8 mouse cellular contexts compared by ENCODE assay signal in the genomic region with DNA sequence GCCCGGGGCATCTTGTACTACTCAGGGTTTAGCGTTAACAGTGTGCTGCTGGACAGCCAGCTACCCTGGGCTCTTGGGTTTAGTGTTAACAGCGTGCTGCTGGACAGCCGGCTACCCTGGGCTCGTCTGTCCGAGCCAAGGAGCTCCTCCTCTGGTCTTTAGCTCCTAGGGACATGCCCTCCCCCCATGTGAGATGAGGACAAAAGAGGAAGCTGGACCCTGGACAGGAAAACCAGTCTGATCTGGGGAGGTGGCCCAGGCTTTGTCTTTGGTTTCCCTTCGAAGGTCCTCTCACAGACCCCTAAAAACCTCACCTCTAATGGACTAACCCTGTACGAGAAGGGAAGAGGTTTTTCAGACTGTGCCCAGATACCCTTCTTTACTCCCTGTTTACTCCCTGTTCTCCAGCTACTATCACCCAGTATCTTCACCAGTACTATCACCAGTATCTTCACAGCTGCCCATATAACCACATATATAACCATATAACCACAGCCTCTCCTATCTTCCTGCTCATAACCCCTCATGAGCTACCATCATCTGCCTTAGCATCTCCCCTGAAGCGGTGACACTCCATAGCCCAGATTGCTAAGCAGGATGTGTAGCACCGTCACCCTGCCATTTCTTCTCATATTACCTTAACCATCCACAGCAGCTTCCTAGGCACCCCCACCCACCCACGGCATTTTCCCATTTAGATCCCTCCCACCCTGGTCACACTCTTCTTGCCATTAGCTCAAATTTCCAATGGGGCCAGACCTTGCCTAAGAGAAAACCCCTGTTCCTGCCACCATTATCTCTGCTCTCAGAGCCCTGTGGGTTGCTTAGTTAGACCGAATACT. TPM values are rescaled to one million over a fixed set of nuclear protein-coding genes. Genes with fewer than 3 reads are reported as not detected.
A peak's percentile ranks its signal among the peaks of the same experiment; 100 is the strongest.
DNase-seq lines count a peak whose midpoint lies in the region; ATAC-seq and TF ChIP-seq lines count a peak whose summit lies in the region.

No protein-coding gene starts in this region.

- peak overlapping the region; percentile 90 for H3K4me2 ChIP-seq in myocyte (ENCODE audit: low read depth)
- H3K4me2 ChIP-seq in forebrain, postnatal 0 days (ENCODE audit: low read depth): no peak overlapping the region

- WGBS in forebrain, postnatal 0 days: 57% methylated on average over 12 of the region's 12 CpGs

- TF ChIP-seq POLR2A in embryonic fibroblast, embryonic 13.5 days (IDR thresholded peaks at IDR 0.05; ENCODE audit: low read depth, low read length): no peak
- no peak for TF ChIP-seq POLR2A in myocyte (IDR thresholded peaks at IDR 0.05; ENCODE audit: insufficient read length, low read depth)

- peaks cover 70% of the 10 kb centered on the region for H3K79me2 ChIP-seq in myocyte (ENCODE audit: control insufficient read depth, insufficient read depth)

- ATAC-seq in forebrain, postnatal 0 days: no peak

- peaks cover 24% of the 10 kb centered on the region for H3K4me1 ChIP-seq in embryonic fibroblast, embryonic 13.5 days (ENCODE audit: control insufficient read depth, insufficient read depth, low read length)
- H3K4me1 ChIP-seq in forebrain, postnatal 0 days (ENCODE audit: insufficient read depth): peaks cover 4% of the 10 kb centered on the region; the same call in 1 of the 2 replicates

- H3K36me3 ChIP-seq in myocyte (ENCODE audit: control insufficient read depth, insufficient read depth): no peaks in the 10 kb centered on the region
- no peaks in the 10 kb centered on the region for H3K36me3 ChIP-seq in forebrain, postnatal 0 days (ENCODE audit: insufficient read depth)

- TF ChIP-seq CTCF in embryonic fibroblast, embryonic 13.5 days (IDR thresholded peaks at IDR 0.05; ENCODE audit: borderline replicate concordance, insufficient read depth, low read length): no peak
- no peak for TF ChIP-seq CTCF in forebrain, postnatal 0 days (IDR thresholded peaks at IDR 0.05; ENCODE audit: low read depth)

- no peak overlapping the region for H3ac ChIP-seq in myocyte (ENCODE audit: control insufficient read depth, insufficient read length)

- H3K27me3 ChIP-seq in myocyte (ENCODE audit: control insufficient read depth, insufficient read depth, insufficient read length): no peaks in the 10 kb centered on the region
- no peaks in the 10 kb centered on the region for H3K27me3 ChIP-seq in forebrain, postnatal 0 days (ENCODE audit: insufficient read depth, low read length)

- DNase-seq in lung, adult 18-20 months: peak; percentile 44 to 59
- no peak for DNase-seq in lung, postnatal 14 days
- DNase-seq in kidney, postnatal 25 days: peak; percentile 15 to 56
- DNase-seq in MN1 (ENCODE audit: low spot score): no peak
- DNase-seq in thymus, postnatal 36 days: no peak
- no peak for DNase-seq in forebrain, postnatal 0 days

- H3K27ac ChIP-seq in embryonic fibroblast, embryonic 13.5 days (ENCODE audit: insufficient read depth, low read length): no peak overlapping the region
- no peak overlapping the region for H3K27ac ChIP-seq in forebrain, postnatal 0 days (ENCODE audit: low read depth, low read length)

- no peaks in the 10 kb centered on the region for H3K9me3 ChIP-seq in forebrain, postnatal 0 days (ENCODE audit: low read length)

- peak overlapping the region; percentile 90 for H3K4me3 ChIP-seq in embryonic fibroblast, embryonic 13.5 days (ENCODE audit: insufficient read depth, low read length)
- peak overlapping the region; percentile 79 for H3K4me3 ChIP-seq in myocyte
- no peak overlapping the region for H3K4me3 ChIP-seq in forebrain, postnatal 0 days (ENCODE audit: low read depth, low read length)

- H3K9ac ChIP-seq in forebrain, postnatal 0 days: no peak overlapping the region

TF ChIP-seq in myocyte, 11 proteins besides CTCF, POLR2A, EP300 and RAD21:
- no peak for TF ChIP-seq CEBPB (IDR thresholded peaks at IDR 0.05; ENCODE audit: insufficient read depth, poor library complexity, severe bottlenecking)
- no peak for TF ChIP-seq MYOG (IDR thresholded peaks at IDR 0.05; ENCODE audit: control insufficient read depth in 1 of 3, insufficient read depth in 1 of 3, insufficient read length in 2 of 3, low read depth in 2 of 3)
- TF ChIP-seq SRF (IDR thresholded peaks at IDR 0.05; ENCODE audit: control insufficient read depth, insufficient read length, low read depth): no peak
- TF ChIP-seq USF1 (IDR thresholded peaks at IDR 0.05; ENCODE audit: low read depth): no peak
- no peak for TF ChIP-seq TCF12 (IDR thresholded peaks at IDR 0.05; ENCODE audit: insufficient read depth, poor library complexity, severe bottlenecking)
- TF ChIP-seq MYOD1 (IDR thresholded peaks at IDR 0.05; ENCODE audit: control insufficient read depth in 1 of 3, insufficient read length in 2 of 3, low read depth in 2 of 3): no peak
- no peak for TF ChIP-seq TCF3 (IDR thresholded peaks at IDR 0.05; ENCODE audit: insufficient read length, low read depth)
- TF ChIP-seq REST (IDR thresholded peaks at IDR 0.05; ENCODE audit: insufficient read depth, insufficient read length): no peak
- TF ChIP-seq POLR2AphosphoS2 (IDR thresholded peaks at IDR 0.05; ENCODE audit: insufficient read length, low read depth): no peak
- TF ChIP-seq E2F4 (IDR thresholded peaks at IDR 0.05; ENCODE audit: insufficient read depth): no peak
- no peak for TF ChIP-seq MAX (IDR thresholded peaks at IDR 0.05; ENCODE audit: low read depth)

RNA-seq across cellular contexts. Expression of gene Rhog, which starts 8.7 kb away (rescaled TPM):
- polyA plus RNA-seq in embryonic fibroblast, embryonic 13.5 days (2011; ENCODE audit: insufficient read length, low read depth, missing spikeins): 63.8 and 66.2 TPM in 2 replicates
- polyA plus RNA-seq in myocyte (2012; fragmentation: generic; extraction: Trizol): 62.6 TPM
- 5.7 and 7.0 TPM in 2 replicates for total RNA-seq in forebrain, postnatal 0 days (2014; rRNA removed)
- polyA plus RNA-seq in forebrain, postnatal 0 days (2015; fragmentation: Nextera tagmentation; extraction: Ambion mirVana): 14.4 and 15.5 TPM in 2 replicates

RNA-seq across cellular contexts. Expression of gene Stim1, which starts 20.4 kb away (rescaled TPM):
- polyA plus RNA-seq in embryonic fibroblast, embryonic 13.5 days (2011; ENCODE audit: insufficient read length, low read depth, missing spikeins): 20.5 and 27.6 TPM in 2 replicates
- 37.0 TPM for polyA plus RNA-seq in myocyte (2012; fragmentation: generic; extraction: Trizol)
- 21.2 and 30.5 TPM in 2 replicates for total RNA-seq in forebrain, postnatal 0 days (2014; rRNA removed)
- polyA plus RNA-seq in forebrain, postnatal 0 days (2015; fragmentation: Nextera tagmentation; extraction: Ambion mirVana): 12.1 and 15.5 TPM in 2 replicates

RNA-seq across cellular contexts. Expression of gene Pgap2, which starts 37.2 kb away (rescaled TPM):
- 50.4 and 70.0 TPM in 2 replicates for polyA plus RNA-seq in embryonic fibroblast, embryonic 13.5 days (2011; ENCODE audit: insufficient read length, low read depth, missing spikeins)
- 33.3 TPM for polyA plus RNA-seq in myocyte (2012; fragmentation: generic; extraction: Trizol)
- total RNA-seq in forebrain, postnatal 0 days (2014; rRNA removed): 35.9 and 38.2 TPM in 2 replicates
- 41.8 and 50.8 TPM in 2 replicates for polyA plus RNA-seq in forebrain, postnatal 0 days (2015; fragmentation: Nextera tagmentation; extraction: Ambion mirVana)

RNA-seq across cellular contexts. Expression of gene Nup98, which starts 37.2 kb away (rescaled TPM):
- polyA plus RNA-seq in embryonic fibroblast, embryonic 13.5 days (2011; ENCODE audit: insufficient read length, low read depth, missing spikeins): 79.6 and 80.3 TPM in 2 replicates
- 16.1 TPM for polyA plus RNA-seq in myocyte (2012; fragmentation: generic; extraction: Trizol)
- 30.7 and 40.9 TPM in 2 replicates for total RNA-seq in forebrain, postnatal 0 days (2014; rRNA removed)
- 6.2 and 9.5 TPM in 2 replicates for polyA plus RNA-seq in forebrain, postnatal 0 days (2015; fragmentation: Nextera tagmentation; extraction: Ambion mirVana)

Comparison
In these comparisons a context has a peak if more than half of its experiments do, and no peak if none do; other contexts are left out.
1. DNase-seq: peak in lung, adult 18-20 months (2 of 2) and kidney, postnatal 25 days (2 of 2); none in lung, postnatal 14 days (single experiment), MN1 (single experiment), thymus, postnatal 36 days (0 of 2) and forebrain, postnatal 0 days (single experiment).